Mouse (Mus musculus): ENCODE results near the gene Fcnb.

- TF ChIP-seq POLR2A (IDR thresholded peaks at IDR 0.05; ENCODE audit: control insufficient read depth, low read depth, low read length) (no peak), CTCF (IDR thresholded peaks at IDR 0.05; ENCODE audit: control insufficient read depth, insufficient read depth, insufficient replicate concordance, low read depth, low read length) (no peak)
Observed at GRCm38 (mm10) chr2:28091042-28091441, 6.4 kb upstream of the Fcnb start.
